Mouse (Mus musculus) stomach, postnatal 0 days (tissue): ENCODE measurements around the gene Hoxc6. TPM values are rescaled to one million over a fixed set of nuclear protein-coding genes. Genes with fewer than 3 reads are reported as not detected.

ENCODE experiments used
- ATAC-seq: fragments of 200-750 bp; cut with Nextera tagmentation; 2 replicates; pipeline ENCODE4 v1.8.0; 2017; ENCODE audit not compliant: low FRiP score, low TSS enrichment
- DNase-seq: peaks from one replicate; pipeline ENCODE4 v3.0.0-alpha.2; 2016; ENCODE audit warnings: low spot score
- H3K27ac ChIP-seq: fragments of 300-500 bp; sonication (generic); replicated peaks from 2 replicates; pipeline ENCODE4 v1.5.1; 2014; ENCODE audit warnings: mild to moderate bottlenecking, control low read depth
- H3K27me3 ChIP-seq: fragments of 300-500 bp; sonication (generic); 2 replicates; pipeline ENCODE4 v1.6.1; 2014; ENCODE audit warnings: low read length; ENCODE audit not compliant: control insufficient read depth, insufficient read depth
- H3K36me3 ChIP-seq: fragments of 300-500 bp; sonication (generic); 2 replicates; pipeline ENCODE4 v1.6.1; 2014; ENCODE audit warnings: low read length, mixed read lengths; ENCODE audit not compliant: control insufficient read depth, insufficient read depth
- H3K4me1 ChIP-seq: fragments of 300-500 bp; sonication (generic); replicated peaks from 2 replicates; pipeline ENCODE4 v1.6.1; 2014; ENCODE audit warnings: antibody characterized with exemption; ENCODE audit not compliant: control insufficient read depth, insufficient read depth
- H3K4me2 ChIP-seq: fragments of 300-500 bp; sonication (generic); replicated peaks from 2 replicates; pipeline ENCODE4 v1.6.1; 2014; ENCODE audit warnings: low read depth, mild to moderate bottlenecking, control low read depth, moderate library complexity
- H3K4me3 ChIP-seq: fragments of 300-500 bp; sonication (generic); 2 replicates; pipeline ENCODE4 v1.5.1; 2014; ENCODE audit warnings: low read depth, low read length, control low read depth
- H3K9ac ChIP-seq: fragments of 300-500 bp; sonication (generic); 2 replicates; pipeline ENCODE4 v1.6.1; 2014; ENCODE audit warnings: mild to moderate bottlenecking, low read length, control low read depth, mixed read lengths
- H3K9me3 ChIP-seq: fragments of 300-500 bp; sonication (generic); 2 replicates; pipeline ENCODE4 v1.6.1; 2016; ENCODE audit warnings: low read length; ENCODE audit not compliant: control insufficient read depth
- CTCF ChIP-seq: IDR thresholded peaks from 2 replicates; pipeline ENCODE4 v1.5.1; 2016; ENCODE audit warnings: antibody characterized with exemption, low read depth, mild to moderate bottlenecking, moderate library complexity
- EP300 ChIP-seq: optimal IDR thresholded peaks from 2 replicates; pipeline ENCODE3; 2016; ENCODE audit warnings: antibody characterized with exemption
- WGBS: fragments of 180-500 bp; shearing (Covaris S2); extraction: QIAGEN DNeasy Blood & Tissue Kit; methylation state at CpG from one replicate; pipeline ENCODE4 v1.1.7; 2014; 5-methylcytosine and 5-hydroxymethylcytosine counted together
- polyA plus RNA-seq: library from polyadenylated mRNA; unstranded; fragments of >200 nt; fragmentation: Nextera tagmentation; extraction: Ambion mirVana; gene quantifications from 2 replicates; pipeline ENCODE4 v1.2.1, GENCODE M21; 2015

Hoxc6 gene
- polyA plus RNA-seq, 1 experiment from 2014 or later, result 4.9 TPM

GRCm38 (mm10) chr15:103039609-103040008 is 41.6 kb downstream of the Hoxc6 start:
- no peak overlapping the region for H3K4me2 ChIP-seq
- H3K9ac ChIP-seq, result no peak overlapping the region
- H3K4me3 ChIP-seq, result no peak overlapping the region
- peak overlapping the region; percentile 77 for H3K27ac ChIP-seq
- no peak for ATAC-seq
- no peaks in the 10 kb centered on the region for H3K27me3 ChIP-seq
- no peak for TF ChIP-seq CTCF
- no peak for TF ChIP-seq EP300
- H3K9me3 ChIP-seq, result no peaks in the 10 kb centered on the region
- 25% methylated on average over 3 of the region's 3 CpGs for WGBS
- H3K36me3 ChIP-seq, result no peaks in the 10 kb centered on the region
- H3K4me1 ChIP-seq, result no peaks in the 10 kb centered on the region
- DNase-seq, result no peak

- ATAC-seq, result no peak
- H3K9ac ChIP-seq, result peak overlapping the region; percentile 52
- 32% methylated on average over 12 of the region's 12 CpGs for WGBS
- H3K27ac ChIP-seq, result peak overlapping the region; percentile 89
- H3K4me3 ChIP-seq, result peak overlapping the region; percentile 19
- peak overlapping the region; percentile 42 for H3K4me2 ChIP-seq
- no peaks in the 10 kb centered on the region for H3K36me3 ChIP-seq
- H3K4me1 ChIP-seq, result no peaks in the 10 kb centered on the region
- TF ChIP-seq EP300 (no peak), CTCF (no peak)
- H3K9me3 ChIP-seq, result no peaks in the 10 kb centered on the region
- no peaks in the 10 kb centered on the region for H3K27me3 ChIP-seq
- no peak for DNase-seq
These were observed 42.5 kb downstream of the Hoxc6 start for GRCm38 (mm10) chr15:103040601-103041000.

- ATAC-seq (peak; percentile 63; the same call in 1 of the 2 replicates), DNase-seq (no peak)
- Histone ChIP-seq H3K4me2 (no peak overlapping the region), H3K9ac (no peak overlapping the region), H3K9me3 (no peaks in the 10 kb centered on the region), H3K36me3 (no peaks in the 10 kb centered on the region), H3K27ac (peak overlapping the region; percentile 89), H3K4me3 (no peak overlapping the region), H3K27me3 (no peaks in the 10 kb centered on the region), H3K4me1 (no peaks in the 10 kb centered on the region)
- no peak for TF ChIP-seq EP300
- TF ChIP-seq CTCF, result no peak
- WGBS, result 38% methylated on average over 5 of the region's 5 CpGs
These were observed 43.6 kb downstream of the Hoxc6 start for GRCm38 (mm10) chr15:103041613-103042012.

GRCm38 (mm10) chr15:103042209-103042608 is 44.2 kb downstream of the Hoxc6 start:
- ATAC-seq (no peak), DNase-seq (no peak)
- 35% methylated on average over 1 of the region's 1 CpGs for WGBS
- Histone ChIP-seq H3K4me2 (no peak overlapping the region), H3K4me1 (no peaks in the 10 kb centered on the region), H3K27ac (peak overlapping the region; percentile 56), H3K9ac (no peak overlapping the region), H3K27me3 (no peaks in the 10 kb centered on the region), H3K4me3 (no peak overlapping the region), H3K36me3 (no peaks in the 10 kb centered on the region), H3K9me3 (no peaks in the 10 kb centered on the region)
- TF ChIP-seq EP300 (no peak), CTCF (no peak)

GRCm38 (mm10) chr15:103051670-103052069 is 53.6 kb downstream of the Hoxc6 start:
- no peaks in the 10 kb centered on the region for H3K36me3 ChIP-seq
- no peak overlapping the region for H3K4me3 ChIP-seq
- TF ChIP-seq EP300 (no peak), CTCF (no peak)
- H3K4me2 ChIP-seq, result no peak overlapping the region
- WGBS, result 80% methylated on average over 2 of the region's 2 CpGs
- no peak overlapping the region for H3K9ac ChIP-seq
- 0 out of 2 replicates have a peak, but pooled peaks cover 2% of the 10 kb centered on the region for H3K4me1 ChIP-seq
- no peak overlapping the region for H3K27ac ChIP-seq
- DNase-seq (no peak), ATAC-seq (no peak)
- no peaks in the 10 kb centered on the region for H3K27me3 ChIP-seq
- H3K9me3 ChIP-seq, result no peaks in the 10 kb centered on the region

GRCm38 (mm10) chr15:103053210-103053609 is 55.2 kb downstream of the Hoxc6 start:
- Histone ChIP-seq H3K27me3 (no peaks in the 10 kb centered on the region), H3K36me3 (no peaks in the 10 kb centered on the region), H3K9ac (no peak overlapping the region), H3K9me3 (no peaks in the 10 kb centered on the region), H3K4me3 (no peak overlapping the region), H3K4me1 (0 out of 2 replicates have a peak, but pooled peaks cover 2% of the 10 kb centered on the region), H3K4me2 (no peak overlapping the region), H3K27ac (no peak overlapping the region)
- ATAC-seq (no peak), DNase-seq (no peak)
- no peak for TF ChIP-seq CTCF
- no peak for TF ChIP-seq EP300
